Mouse (Mus musculus) adipocyte (in vitro differentiated cells): ENCODE measurements at regions not wholly inside any gene's neighbourhood (a gene's known extent, or its start where the extent isn't known, plus 50 kb on each side); places are given as distances from the start of the nearest gene placed in this dataset.

ENCODE experiments used
- DNase-seq: peaks from one replicate; pipeline ENCODE4 v3.0.0-alpha.2; 2016; ENCODE audit warnings: low spot score

DNA sequence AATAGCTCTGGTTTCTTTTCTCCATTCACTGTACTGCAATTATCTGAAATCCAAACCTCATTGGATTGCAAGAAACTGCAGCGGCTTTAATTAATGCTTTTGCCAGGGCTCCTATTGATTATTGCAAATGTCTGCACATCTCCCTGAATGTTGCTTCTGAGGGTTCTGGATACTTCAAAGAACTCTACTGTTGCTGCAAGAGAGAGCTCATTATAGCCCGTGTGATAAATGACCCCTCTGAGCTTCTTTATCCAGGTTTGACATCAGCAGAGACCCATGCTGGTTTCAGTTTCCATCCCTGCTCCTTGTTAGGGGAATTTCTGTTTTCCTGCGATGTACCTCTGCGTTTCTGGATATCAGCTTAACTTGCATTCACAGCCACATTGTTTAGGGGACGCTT is 78.4 kb upstream of the Nav3 start:
- no peak for DNase-seq

DNA sequence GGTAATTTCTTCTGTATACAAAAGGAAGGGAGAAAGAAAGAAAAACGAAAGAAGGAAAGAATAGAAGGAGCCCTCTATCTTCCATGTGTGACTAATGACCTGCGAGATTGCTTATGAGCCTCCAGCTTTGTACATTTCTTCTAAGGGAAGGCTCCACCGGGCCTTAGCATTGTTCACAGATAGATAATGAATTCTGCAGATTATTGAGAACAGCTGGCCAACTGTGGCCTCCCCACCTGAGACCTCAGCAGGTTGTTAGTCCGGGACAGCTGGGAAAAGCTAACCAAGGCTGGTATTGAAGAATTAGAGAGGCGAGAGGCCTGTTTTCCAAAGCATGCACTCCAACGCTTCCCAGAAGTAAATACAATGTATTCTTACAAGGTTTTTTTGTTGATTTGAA is 86.7 kb upstream of the Nav3 start:
- DNase-seq = no peak

GRCm38 (mm10) chr10:110548391-110548790 is 92.4 kb upstream of the Nav3 start:
- no peak for DNase-seq

DNA sequence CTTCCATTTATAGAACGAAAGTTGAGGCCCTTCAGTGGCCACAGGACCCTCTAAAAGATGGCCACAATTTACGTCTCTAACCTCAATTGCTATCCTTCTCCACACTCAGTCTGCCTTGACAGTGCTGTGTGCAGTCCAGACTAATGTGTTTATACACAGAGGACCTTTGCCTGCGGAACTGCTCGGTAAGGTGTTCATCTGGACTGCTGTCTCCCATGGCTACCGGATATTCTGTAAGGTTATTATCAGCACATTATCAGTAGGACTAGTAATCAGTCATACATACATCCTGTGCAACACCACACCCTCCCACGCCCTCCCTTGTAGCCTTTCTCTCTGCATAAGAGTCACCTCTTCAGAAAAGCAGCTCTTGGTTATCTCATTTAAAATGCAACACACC is 98.0 kb upstream of the Nav3 start:
- DNase-seq = no peak

- DNase-seq = no peak
Observed at GRCm38 (mm10) chr10:110556326-110556883, 100.4 kb upstream of the Nav3 start.

DNA sequence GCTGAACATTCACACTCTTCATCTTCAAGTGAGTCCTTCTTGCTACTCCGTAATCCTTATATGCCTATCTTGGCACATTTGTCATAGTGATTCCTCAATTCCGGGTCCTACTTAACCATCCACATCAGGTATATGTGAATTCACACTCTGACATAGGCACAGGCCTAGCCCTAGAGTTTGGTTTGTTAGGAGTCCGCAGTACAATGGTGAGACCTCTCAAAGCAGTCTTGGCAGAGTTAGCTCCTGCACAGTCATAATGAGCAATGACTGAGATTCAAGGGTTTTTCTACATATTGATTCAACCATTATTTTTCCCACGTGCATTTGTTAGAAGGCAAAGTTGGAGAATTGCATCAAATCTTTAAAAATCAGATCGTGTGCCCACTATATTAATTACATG is 107.1 kb upstream of the Nav3 start:
- DNase-seq = no peak

DNA sequence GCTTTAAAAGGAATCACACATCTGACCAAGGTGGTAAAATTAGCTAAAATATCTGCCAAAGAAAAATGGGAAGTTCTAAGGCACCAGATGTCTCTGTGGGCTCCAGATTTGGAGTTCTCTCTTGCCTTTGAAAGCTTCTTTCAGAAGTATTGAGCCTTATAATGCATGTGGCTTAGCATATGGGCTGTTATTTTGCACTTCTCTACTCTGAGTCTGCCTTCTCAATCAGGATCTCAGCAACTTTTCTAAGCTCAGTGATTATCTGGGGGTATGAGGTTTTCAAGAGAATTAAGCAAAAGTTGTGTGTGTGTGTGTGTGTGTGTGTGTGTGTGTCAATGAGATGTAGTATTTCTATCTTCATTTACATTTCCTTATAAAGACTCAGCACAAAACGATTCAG is 107.6 kb upstream of the Nav3 start:
- DNase-seq = no peak

DNA sequence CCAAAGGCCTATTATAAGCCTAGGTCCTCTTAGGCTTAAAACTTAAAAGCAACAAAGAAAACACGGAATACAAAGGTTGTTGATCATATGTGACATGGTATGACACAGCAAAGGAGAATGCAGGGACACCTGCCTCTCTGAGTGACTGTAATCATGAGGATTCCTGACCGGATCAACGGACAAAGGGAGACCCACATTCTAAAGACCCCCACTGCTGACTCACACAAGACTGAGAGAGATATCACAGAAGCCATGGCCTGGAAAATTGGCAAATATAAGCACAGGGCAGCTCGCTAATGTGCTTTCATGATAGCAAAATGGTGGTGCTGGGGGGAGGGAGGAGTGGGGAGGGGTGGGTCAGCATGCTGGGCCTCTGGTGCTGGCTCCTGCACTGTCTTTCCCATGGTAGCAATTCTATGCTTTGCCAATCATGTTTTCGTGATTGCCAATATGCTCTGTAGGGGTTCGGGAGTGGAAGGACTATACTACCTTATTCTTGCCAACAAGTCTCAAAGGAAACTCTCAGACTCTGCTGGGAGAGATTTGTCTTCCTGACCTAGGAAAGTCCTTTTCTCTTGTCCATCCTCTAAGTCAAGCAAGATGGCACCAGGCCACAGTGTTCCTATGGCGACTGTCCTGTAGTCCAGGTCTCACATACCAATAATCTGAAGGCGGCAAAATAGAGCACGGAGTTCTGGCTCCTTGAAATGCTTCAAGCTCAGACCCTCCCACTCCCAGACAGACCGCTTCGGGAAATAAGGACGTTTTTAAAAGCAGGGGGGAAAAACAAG is 110.5 kb upstream of the Nav3 start:
- no peak for DNase-seq

DNA sequence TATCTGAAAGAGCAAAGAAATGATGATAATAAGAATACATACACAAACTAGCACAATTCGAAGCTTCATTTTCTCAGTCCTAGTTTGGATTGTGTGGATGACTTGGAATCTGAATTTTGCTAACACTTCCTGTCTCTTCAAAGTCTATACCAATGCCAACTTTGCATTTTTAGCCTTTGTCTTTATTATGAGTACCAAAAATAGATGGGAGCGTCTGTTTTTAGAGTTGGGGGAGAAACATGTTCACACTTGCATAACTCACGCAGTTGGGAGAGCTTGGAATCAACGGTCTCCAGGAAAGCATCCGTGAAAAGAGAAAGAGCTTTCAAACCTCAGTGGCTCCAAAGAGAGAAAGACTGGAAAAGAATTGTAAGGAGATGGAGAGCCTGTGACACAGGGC is 114.5 kb upstream of the Nav3 start:
- no peak for DNase-seq

GRCm38 (mm10) chr10:110571179-110571578 is 115.2 kb upstream of the Nav3 start:
- DNase-seq = no peak

GRCm38 (mm10) chr10:110573530-110573929 is 117.5 kb upstream of the Nav3 start:
- no peak for DNase-seq

DNA sequence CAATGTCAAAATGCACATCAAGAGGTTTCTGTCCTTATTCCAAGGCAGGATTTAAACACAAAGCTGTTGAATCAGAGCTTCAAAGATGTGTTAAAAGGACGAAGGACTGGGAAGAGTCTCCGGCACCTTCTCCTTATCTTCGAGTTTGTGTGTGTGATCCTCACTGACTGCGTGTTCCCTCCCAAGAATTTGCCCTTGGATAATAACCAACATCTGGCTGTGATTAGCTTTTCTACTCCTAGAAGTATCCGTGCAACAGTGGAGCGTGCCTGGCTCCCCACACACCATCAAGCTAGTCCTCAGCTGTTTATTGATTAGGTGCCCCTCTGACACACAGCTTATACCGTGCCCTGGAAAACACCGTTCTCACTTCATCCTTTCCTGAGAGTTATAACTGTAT is 130.0 kb upstream of the Nav3 start:
- DNase-seq = no peak

- no peak for DNase-seq
Observed at GRCm38 (mm10) chr10:110586507-110586906, 130.5 kb upstream of the Nav3 start.

GRCm38 (mm10) chr10:110587529-110587928 is 131.5 kb upstream of the Nav3 start:
- no peak for DNase-seq

DNA sequence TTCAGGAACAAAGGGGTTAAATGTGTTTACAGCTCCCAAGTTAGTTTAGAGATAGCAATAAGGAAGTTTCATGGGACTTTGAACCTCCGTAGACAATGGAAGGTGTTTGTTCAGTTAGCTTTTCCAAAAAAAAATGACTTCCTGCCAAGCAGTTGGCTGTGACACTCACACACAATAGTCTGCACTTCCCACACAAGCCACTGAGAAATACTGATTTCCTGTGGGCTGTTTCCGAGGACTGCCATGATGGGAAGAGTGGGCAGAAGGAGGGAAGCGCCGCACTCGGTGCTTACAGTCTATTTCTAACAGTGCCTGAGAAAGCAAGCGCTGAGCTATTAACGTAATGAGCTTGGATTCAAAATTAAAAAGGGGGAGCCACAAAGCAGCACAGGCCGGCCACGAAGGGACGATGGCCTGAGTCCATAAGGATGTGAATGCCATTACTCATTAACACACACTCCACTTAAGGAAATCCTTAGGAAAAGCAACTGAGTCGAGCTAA is 144.4 kb upstream of the Nav3 start:
- no peak for DNase-seq

- no peak for DNase-seq
Observed at GRCm38 (mm10) chr10:110610336-110610735, 134.9 kb upstream of the E2f7 start.

DNA sequence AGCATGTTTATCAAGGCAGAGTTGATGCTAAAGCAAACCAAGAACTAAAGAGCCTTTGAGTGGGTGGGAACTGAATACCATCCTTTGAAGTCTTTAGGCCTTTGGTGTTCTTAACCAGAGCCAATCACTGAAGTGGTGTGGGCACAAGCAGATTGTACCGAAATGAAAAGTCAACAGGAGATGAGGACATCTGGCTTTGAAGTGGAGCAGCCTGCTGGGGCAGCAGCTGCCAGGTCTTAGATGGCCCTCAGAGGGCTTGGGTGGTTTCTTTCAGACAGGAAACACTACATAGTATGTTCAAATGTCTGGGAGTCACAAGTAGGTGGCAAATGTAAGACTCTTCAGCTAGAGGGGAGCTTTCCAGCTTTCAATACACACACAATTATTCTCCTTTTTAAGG is 128.2 kb upstream of the E2f7 start:
- no peak for DNase-seq

DNA sequence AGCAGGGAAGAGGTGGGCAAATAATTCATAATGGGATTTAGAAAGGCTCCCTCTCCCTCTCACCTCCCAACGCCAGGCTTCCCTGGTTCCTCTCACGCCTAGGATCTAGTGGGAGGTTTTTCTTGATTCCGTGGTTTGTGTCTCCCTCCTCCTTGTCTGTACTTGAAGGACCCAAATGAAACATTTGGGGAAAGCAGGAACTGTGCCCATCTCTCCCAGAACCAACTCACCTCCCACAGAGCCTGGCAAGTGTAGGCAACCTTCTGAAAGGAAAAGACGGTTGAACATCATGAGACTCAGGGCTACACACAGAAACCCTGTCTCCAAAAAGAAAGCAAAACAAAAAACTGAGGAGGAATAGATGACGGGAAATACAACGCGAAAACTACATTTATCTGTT is 126.0 kb upstream of the E2f7 start:
- DNase-seq = no peak

DNA sequence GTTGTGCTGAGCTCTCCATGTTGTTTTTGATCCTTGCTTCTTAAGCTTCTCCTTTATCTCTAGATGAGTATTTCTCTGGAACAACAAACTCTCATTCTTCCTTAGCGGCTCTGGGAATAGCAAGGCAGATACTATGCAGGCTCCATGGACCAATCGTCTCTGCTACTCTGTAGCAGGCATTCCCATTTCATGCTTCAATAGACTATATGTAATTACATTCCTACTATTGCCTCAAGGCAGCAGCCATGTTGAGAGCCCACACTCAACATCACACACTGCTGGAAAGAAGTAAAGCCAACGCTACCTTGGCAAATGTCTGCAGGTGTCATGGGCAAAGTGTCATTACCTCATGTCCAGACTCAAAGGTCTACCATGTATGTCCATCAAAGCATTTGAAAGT is 119.6 kb upstream of the E2f7 start:
- DNase-seq = no peak

DNA sequence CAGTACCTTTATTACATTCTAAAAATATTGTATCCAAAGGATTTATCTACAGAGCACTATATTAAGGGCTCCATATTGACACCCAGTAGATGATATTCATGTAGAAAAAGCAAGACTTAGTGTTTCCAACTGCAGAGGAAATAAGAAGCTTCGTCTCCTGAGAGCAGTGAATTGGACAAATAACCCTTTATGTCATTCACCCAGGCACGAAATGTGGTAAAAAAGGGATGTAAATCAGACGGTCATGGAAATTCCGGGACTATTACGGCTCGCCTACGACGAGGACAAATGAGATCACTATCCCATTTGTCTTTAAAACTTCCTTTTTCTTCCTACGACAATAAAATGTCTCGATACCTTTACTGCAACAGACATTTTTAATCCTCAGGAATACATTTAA is 104.8 kb upstream of the E2f7 start:
- no peak for DNase-seq

GRCm38 (mm10) chr10:110642065-110642690 is 103.1 kb upstream of the E2f7 start:
- no peak for DNase-seq

- DNase-seq = no peak
Observed at GRCm38 (mm10) chr10:110647603-110648002, 97.6 kb upstream of the E2f7 start.

DNA sequence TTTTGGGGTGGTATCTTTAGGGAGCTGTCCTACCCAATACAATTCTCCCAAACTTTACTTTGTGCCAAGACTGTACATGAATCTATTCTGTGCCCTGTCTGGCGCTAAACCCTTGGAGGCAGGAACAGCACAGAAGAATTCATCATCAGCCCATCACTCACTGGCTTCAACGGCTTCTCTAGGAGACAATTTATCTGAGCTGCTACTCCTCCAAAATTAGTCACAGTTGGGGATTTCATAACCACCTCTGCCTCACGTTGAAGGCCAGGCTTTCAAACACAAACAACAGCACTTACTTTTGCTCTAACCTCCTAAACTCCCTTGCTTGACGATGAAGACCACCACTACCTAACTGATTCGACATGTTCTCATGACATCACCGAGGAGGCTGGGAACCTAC is 95.1 kb upstream of the E2f7 start:
- DNase-seq = no peak
